Mouse (Mus musculus): ENCODE data around the gene Gm3618.
A peak's percentile ranks its signal among the peaks of the same experiment; 100 is the strongest.
"Not testable (repeated sequence)": the region's sequence is repeated elsewhere in the genome, so short reads cannot be mapped to it uniquely, and the experiment has no call there.

Gm3618 gene

GRCm38 (mm10) chr14:6343578-6343977, at the start of gene Gm3618:
Gene Gm3618, minus strand, starts transcription at chr14:6343678.
- DNase-seq = not testable (repeated sequence)

DNA sequence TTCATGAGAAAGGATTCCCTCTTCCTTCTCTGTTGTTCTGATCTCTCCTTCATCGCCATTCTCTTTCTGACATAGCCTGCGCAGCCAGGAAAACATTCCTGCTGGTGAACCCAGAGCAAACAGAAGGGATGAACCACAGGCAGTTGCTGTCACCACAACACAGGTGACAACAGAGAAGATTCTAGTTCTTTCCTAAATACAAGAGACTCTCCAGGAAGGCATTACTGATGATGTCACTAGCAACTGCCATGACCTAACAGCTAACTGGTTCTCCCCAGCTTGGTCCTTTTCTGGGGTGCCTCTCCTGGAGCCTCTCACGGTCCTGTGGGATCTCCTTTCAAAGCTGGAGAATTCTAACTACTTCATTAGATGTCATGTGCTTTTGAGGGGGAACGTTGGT, 46.7 kb upstream of the Gm3618 start, which contains the start of gene Gm16440:
Gm16440 (minus strand) TSS at position 101 of the 400 bp plus-strand sequence.
- not testable (repeated sequence) for DNase-seq

- DNase-seq = not testable (repeated sequence)
These were observed 38.7 kb downstream of the Gm3618 start, which contains the start of gene Gm21103 for GRCm38 (mm10) chr14:6304743-6305142. Gene Gm21103, minus strand, starts transcription at chr14:6304843.

DNA sequence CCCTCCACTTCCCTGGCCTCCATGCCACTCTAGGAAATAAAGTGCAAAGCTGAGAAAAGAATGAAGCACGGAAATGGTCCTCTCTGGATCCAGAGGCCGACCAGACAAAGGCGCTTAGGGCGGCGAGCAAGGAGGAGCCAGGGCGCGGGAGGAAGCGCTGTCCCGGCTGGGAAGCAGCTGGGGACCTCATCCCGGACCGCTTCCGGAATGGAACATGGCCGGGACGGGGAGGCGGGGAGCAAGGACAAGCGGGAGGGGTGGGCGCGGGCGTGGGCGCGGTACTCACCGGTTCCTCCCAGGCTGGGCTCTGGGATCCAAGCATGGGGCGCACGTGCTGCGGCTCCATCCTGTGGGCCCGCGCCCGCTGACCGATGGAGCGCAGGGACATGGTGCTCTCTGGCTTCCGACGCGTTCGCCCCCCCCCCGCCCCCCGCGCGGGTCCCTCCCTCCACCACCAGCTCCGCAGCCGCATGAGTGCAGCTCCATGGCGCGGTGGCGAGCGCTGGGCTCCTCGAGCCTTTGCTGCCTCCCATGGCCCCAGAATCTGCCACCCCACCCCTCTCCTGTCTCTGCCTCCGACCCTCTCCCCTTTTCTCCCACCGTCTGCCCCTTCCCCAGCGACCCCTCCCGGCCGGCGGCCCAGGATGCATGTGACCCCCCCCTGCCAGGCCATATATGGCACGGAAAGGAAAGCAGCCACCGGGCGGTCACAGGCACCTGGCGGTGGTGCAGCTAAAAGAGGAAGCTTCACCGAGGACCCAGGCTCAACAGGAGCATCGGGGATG, 56.4 kb downstream of the Gm3618 start, which contains the start of gene Gm3411:
Gm3411 (minus strand) TSS at position 320 of the 785 bp plus-strand sequence.
- DNase-seq = peak; percentile 74

All from kidney, postnatal 10 days (tissue).